Mouse (Mus musculus): ENCODE measurements around the gene Eif4a1. TPM values are rescaled to one million over a fixed set of nuclear protein-coding genes. Genes with fewer than 3 reads are reported as not detected.

Eif4a1 gene
- total RNA-seq, 2 experiments from 2014 or later = 995 to 1,335 TPM

DNA sequence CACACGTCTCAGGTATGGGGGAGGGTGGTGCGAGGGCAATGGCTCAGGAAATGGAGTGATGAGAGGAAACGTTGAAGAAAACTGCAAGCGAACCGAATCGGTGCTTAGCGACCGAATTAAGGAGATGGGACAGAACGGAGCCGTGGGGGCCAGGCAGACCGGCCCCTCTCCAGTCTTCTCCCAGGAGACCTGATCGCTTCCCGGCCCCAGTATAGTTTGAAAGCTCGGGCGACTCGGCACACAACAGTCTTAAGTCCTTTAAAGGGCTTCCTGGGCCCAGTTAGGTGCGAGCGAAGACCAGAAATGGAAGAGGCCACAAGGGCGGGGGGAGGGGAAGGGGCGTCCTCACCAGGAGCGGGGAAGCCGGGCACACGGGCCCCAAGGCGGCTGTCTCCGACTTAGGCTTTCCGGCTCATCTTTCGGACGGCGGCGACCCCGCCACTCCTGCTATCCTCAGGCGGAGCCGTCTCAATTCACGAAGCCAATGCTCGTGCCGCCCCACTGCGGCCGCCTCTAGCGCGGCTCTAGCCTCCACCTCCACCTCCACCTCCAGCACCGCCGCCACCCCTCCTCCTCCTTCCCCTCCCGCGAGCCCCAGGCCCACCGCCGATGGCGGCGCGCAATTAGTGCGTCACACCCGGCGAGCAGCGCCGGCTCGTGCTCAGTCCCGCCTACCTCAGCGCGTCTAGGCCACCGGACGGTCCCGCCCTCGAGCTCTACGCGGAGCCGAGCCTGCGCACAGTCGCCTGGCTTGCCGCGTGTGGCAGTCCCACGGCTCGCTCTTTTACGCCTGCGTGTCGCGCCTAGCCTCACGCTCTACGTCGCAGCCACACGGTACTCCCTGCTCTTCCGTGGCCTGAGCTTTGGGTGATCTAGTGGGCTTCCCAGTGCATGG is 9.3 kb upstream of the Eif4a1 start, which contains the start of gene Senp3:
TSS of gene Senp3 (minus strand) at position 771 of the 895 bp plus-strand sequence.
- ATAC-seq (replicated peaks; ENCODE audit: poor library complexity, severe bottlenecking) = peak; percentile 81

DNA sequence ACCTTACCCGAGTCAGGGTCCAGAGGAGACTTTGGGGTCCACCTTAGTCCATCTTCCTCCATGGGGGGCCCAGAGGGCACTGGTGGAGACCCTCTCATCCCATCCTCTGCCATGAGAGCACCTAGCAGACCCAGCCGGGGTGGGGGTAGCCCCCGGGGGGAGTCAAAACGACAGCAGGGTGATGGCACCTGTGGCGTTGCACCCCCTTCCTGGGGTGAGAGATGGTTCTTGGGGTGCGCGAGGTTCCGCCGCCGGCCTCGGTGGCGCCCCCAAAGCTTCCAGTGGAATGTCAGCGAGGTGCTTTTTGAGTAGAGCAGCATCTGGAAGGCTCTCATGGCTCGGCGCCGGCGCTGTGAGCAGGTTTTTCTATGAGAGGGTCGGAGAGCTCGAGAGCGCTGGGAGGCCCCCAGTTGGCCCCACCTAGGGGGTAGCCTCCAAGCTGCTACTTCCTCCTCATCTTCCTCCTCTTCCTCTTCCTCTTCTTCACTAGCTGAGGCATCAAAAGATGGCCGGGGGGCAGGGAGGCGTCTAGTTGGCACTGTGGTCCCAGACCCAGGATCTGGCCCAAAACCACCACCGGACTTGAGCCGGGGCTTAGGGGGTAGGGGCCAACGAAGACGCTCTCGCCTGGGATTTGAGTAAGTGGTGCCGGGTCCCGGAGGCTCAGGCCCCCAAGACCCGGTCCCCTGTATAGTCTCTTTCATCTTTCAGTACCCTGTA is 8.1 kb upstream of the Eif4a1 start:
- ATAC-seq (replicated peaks; ENCODE audit: poor library complexity, severe bottlenecking) = no peak

DNA sequence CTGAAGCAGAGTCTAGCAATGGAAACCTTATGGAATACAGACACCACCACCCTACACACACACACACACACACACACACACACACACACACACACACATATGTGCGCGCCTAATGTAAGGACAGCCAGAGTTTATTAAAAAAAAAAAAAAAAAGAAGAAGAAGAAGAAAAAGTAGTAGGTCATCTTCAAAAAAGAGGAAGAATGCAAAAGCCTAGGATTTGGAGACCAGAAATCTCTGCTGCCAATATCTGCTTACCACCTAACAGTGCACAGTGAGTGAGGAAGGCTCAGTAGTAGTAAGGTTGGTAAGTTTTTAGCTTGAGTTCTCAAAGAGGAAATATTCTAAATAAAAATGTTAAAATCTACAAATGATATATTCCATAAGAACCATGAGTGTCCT is 6.9 kb upstream of the Eif4a1 start:
- ATAC-seq (replicated peaks; ENCODE audit: poor library complexity, severe bottlenecking) = no peak

DNA sequence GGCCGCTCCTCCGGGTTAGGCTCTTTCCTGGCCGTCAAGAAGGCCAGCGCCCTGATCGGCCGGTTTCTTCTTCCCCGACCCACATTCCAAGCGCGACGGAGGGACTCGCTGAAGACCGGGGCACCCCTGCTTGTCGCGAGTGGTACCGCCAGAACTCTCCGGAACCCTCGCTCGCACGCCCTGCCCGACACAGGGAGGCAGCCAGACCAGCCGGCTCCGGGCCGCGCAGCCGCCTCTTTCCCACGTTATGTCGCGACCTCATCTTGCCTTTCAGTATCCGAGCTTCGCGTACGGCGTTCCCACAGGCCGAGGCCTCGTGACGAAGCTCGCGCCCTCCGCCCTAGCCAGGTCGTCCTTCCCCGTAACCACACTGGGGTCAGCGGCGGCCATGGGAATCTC is 498 bp downstream of the Eif4a1 start:
- peak; percentile 21; the same call in 1 of the 2 replicates for ATAC-seq (replicated peaks; ENCODE audit: poor library complexity, severe bottlenecking)

DNA sequence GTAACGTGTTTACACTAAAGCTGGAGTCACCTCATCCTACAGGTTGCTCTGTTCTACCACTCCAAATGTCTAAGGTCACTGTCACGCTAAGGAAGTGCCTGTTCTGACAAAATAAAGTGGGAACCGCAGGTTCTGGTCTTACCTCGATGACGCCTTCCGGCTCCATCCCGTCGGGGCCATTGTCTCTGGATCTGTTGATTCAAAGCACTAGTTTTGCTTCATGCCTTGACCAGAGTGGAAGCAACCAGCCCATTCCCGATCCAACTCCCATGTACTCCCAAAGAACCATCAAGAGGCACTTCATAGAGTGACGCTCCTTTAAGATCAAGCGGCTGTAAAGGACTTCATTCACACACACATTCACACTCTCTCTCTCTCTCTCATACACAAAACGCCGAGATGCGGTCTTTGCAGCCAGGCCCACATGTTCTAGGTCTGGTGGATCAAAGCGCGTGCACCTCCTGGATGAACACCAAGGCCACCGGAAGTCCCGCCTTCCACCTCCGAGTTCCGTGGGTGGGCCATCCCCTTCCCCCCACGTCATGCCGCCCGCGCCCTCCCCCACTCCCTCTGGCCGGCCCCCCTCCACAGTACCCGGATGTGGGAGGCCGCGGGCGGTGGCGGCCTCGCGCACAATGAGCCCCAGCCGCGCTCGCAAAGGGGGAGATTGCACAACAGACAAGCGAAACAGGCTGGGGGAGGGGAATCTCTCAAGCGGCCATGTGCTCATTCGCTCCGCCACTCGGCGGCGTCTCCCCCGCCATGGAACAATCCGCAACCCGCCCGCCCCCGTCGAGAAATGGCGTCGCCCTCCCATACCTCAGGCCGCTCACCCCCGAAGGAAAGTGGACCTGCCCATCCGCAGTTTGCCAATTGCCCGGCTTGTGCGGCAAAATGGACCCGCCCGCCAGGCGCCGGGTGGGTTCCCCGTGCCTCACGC is 1.2 kb downstream of the Eif4a1 start:
- ATAC-seq (replicated peaks; ENCODE audit: poor library complexity, severe bottlenecking) = peak; percentile 61

DNA sequence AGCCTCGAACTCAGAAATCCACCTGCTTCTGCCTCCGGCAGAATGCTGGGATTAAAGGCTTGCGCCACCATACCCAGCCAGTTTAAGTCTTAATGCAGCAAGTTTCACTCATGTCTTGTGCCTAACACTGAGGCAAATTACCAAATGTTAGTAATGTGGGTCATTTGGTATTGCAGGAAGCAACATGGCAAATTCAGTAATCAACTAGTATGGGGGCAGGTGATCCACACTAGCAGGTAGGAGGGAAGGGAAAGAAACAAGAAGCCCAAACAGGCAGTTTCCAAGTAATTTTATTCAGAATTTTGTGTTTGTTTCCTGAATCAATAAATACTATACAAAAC is 5.6 kb downstream of the Eif4a1 start:
- no peak for ATAC-seq (replicated peaks; ENCODE audit: poor library complexity, severe bottlenecking)

DNA sequence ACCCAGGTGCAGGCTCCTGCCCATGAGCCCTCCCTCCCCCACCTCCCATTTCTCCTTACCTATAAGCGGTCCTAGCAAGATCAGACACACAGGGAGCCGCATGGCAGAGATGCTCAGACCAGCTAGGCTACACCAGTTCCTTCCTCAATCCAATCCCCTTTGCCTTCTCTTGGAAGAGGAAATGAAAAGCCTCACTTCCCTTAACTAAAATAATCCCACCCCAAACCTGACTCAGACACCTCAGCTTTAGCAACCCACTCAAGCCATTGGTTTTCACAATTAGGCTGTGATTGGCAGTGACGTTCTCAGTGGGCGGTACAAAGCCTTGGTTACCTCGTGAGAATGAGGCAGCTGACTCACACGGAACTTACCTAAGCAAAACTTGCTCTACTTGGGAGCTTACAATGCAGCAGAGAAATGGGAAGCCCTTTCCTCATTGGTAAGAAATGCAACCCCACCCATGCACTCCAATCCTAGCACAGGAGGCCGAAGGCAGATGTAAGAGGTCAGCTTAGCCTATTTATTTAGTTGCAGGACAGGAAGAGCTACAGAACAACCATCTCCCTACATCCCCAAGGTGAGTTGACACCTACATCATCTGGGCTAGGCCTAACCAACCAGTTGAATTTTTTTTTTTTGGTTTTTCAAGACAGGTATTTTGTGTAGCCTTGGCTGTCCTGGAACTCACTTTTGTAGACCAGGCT is 6.1 kb downstream of the Eif4a1 start, which contains the start of gene Cd68:
TSS of gene Cd68 (minus strand) at position 193 of the 704 bp plus-strand sequence.
- peak; percentile 65 for ATAC-seq (replicated peaks; ENCODE audit: poor library complexity, severe bottlenecking)

DNA sequence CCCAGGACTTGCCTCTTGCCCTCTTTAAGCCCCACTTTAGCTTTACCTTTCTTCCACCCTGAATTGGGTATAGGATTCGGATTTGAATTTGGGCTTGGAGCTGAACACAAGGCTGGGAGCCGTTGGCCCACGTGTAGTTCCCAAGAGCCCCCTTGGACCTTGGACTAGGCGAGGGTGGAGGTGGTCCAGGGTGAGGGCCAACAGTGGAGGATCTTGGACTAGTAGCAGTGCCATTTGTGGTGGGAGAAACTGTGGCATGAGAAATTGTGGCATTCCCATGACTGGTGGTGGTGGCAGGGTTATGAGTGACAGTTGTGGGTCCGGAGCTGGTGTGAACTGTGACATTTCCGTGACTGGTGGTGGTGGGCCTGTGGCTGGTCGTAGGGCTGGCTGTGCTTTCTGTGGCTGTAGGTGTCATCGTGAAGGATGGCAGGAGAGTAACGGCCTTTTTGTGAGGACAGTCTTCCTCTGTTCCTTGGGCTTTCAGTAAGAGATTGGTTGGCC is 6.7 kb downstream of the Eif4a1 start:
- ATAC-seq (replicated peaks; ENCODE audit: poor library complexity, severe bottlenecking) = no peak

DNA sequence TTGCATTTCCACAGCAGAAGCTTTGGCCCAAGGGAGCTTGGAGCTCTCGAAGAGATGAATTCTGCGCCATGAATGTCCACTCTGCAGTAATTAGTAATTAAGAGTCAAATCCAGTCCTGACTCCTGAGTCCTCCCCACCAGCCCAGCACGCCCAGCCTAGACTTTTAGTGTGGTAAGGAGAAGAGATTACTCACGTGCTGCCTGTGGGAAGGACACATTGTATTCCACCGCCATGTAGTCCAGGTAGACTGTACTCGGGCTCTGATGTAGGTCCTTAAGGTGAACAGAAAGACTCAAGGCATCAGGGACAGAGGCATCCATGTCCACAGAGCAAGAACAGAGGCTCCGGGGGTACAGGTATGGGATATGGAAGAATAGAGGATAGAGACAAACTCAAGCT is 7.4 kb downstream of the Eif4a1 start:
- ATAC-seq (replicated peaks; ENCODE audit: poor library complexity, severe bottlenecking) = no peak

DNA sequence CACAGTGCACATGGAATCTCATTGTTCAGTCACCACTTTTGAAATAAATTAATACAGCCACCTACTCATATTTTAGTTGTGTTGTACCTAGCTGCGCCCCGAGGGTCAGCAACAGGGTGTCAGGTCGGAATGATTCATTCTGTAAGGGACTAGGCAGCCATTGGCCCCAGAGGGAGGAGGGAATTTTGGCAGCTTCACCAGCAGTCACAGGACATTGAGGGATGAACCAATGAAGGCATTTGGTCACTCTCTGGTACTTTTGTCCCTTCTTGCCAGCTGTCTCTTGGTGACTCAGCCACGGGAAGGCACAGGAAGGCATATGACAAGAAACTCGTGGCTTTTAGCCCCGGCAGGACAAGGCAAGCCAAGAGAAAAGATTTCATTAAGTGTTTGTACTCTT is 8.4 kb downstream of the Eif4a1 start:
- ATAC-seq (replicated peaks; ENCODE audit: poor library complexity, severe bottlenecking) = no peak

DNA sequence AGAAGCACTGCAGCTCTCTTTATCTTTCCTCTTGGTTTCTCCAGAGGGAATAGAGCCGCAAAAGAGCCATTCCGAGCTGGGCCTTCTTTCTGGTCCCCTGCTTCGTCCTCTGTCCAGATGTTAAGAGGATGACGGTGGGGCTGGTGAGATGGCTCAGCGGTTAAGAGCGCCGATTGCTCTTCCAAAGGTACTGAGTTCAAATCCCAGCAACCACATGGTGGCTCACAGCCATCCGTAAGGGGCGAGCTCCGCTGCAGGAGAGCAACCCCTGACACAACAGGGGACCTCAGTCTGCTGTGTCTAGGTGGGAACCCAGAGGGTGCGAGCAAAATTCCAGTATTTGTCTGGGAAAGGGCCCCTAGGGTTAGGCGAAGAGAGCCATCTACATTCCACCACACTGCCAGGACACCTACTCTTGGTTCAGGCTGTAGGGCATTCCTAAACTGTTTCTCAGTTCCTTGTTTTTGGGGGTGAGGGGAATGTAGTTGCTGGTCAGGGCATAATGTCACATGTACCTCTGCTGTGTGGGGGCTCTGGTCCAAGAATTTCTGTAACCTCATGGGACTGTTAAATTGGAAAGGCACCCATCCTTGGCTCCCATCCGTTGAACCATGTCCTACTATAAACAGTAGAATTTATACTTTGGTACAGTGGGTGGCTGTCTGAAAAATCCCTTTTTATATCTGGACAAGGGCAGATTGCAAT is 9.1 kb downstream of the Eif4a1 start:
- no peak for ATAC-seq (replicated peaks; ENCODE audit: poor library complexity, severe bottlenecking)

DNA sequence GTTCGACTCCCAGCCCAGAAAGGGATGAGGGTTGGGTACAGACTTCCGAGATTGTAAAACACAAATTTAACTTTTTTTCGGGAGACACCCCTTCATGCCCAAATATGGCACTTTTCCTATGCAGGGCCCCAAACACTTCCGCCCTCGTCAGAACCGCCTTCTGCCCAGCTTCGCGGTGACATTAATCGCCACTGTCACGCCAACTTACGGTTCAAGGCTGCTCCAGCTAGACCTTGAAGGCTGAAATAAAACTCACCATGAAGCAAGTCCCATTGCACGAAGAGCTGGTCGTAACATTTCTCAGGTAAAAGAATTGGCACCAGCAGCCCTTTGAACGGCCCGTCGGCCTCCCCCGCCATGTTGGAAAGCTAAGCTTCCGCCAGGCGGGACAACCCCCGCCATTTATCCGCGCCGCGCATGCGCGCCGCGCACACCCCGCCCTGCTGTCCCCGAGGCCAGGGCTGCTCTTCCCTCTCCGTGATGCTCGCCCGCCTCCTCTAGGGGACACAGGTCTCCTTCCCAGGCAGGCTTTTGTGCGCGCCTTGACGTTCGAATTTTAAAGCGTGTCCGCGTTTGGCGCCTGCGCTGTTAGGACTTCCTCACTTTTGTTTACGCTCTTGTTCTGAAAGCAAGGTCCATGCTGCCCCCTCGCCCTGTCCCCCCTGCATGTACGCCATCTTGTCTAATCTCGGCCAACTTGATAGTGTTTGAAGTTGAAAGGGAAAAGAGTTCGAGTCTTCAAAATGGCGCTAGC is 9.8 kb downstream of the Eif4a1 start, which contains the start of gene Mpdu1:
TSS of gene Mpdu1 (minus strand) at position 430 of the 754 bp plus-strand sequence.
- peak; percentile 70 for ATAC-seq (replicated peaks; ENCODE audit: poor library complexity, severe bottlenecking)

DNA sequence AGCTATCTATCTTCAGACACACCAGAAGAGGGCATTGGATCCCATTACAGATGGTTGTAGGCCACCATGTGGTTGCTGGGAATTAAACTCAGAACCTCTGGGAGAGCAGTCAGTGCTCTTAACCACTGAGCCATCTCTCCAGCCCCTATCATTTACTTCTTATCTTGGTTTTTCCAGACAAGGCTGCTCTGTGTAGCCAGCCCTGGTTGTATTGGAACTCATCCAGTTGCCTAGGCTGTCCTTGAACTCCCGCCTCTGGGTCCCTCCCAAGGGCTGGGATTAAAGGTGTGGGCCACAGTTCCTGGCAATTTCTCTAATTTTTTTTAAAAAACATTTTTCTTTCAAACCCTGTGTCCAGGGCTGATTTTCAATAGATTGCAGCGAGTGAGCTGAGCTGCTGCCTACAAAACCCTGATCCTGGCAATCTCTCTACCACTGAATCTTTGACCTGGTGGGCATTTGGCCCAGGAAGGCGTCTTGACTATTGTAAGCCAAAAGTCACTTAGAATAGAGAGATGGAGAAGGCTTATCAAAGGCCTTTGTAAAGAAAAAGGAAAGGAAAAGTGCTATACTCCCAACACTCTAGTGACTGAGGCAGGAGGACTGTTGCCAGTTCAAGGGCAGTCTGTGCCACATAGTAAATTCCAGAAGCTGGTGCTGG is 10.9 kb downstream of the Eif4a1 start:
- no peak for ATAC-seq (replicated peaks; ENCODE audit: poor library complexity, severe bottlenecking)

DNA sequence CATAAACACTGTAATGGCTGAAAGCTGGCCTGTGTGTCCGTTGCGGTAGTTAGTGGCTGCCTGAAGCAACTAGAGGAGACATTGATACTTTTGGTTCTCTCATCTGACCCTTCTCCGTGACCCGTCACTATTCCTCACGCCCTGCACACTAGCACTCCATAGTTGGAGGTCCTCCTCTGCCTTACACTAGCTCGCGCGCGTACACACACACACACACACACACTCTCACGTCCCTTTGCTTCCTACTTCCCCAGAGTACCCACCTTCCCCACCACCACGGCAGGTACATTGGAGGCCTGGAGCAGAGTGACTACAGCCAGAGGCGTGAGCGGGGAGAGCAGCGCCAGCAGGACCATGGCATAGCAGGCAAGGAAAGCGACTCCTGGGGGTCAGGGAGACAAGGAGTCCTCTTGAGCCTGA is 14.8 kb downstream of the Eif4a1 start:
- no peak for ATAC-seq (replicated peaks; ENCODE audit: poor library complexity, severe bottlenecking)

DNA sequence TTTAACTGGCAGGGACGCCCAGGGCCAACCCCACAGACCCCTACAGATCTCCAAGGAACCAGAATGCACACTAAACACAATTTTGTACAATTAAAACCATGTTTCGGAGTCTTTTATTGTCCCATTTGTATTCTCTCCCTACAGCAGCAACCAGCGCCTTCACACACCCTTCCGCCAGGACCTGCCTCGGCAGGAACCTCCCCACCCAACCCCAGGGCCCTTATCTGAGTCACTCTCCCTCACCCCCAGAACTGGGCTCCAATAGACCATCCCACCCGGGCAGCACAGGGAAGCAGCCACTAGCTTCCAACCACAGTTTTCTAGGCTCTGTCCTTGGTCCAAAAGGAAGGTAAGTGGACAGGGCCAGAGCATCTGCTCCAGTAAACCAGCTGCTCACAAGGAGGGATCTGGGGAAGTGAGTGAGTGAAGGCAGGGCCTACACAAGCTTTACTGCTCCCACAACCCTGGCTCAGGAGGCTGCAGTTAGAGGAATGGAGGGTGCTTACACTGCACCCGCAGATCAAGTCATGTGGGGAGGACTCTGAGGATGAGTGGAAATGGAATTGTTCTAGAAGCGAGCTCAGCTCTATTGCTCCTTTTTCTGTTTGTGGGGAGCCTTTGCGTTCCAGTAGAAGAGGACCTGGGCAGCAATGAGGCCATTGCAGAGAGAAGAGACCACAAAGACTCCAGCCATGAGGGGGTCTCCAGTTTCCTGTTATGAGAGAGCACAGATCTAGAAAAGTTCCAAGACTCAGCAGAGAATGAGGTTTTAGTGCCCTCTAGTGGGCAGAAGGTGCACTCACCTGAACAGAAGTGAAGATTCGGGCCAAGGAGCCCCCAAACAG is 15.4 kb downstream of the Eif4a1 start:
- peak; percentile 36; the same call in 1 of the 2 replicates for ATAC-seq (replicated peaks; ENCODE audit: poor library complexity, severe bottlenecking)

DNA sequence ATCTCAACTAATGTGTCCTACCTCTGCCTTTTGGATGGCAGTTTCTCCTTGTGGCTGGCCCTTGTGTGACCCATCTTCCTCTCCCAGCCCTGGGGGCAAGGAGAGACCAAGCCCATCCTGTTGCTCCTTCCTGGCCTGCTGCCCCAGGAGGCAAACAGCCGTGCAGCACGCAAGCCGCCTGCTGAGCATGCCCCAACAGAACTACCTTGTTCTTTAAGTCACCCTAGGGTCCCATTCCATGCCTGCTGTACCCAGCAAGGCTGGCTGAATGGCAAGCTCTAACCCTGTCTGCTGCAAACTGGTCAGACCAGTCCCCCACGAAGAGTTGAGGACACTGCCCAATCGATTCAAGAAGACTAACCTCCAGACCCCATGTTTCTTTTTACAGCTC is 16.2 kb downstream of the Eif4a1 start:
- ATAC-seq (replicated peaks; ENCODE audit: poor library complexity, severe bottlenecking) = no peak

All from granulocyte monocyte progenitor cell, adult 5-6 weeks (primary cell).